Mouse (Mus musculus) heart, embryonic 13.5 days (tissue): Measurements from ENCODE around the gene Gm21103. TPM values are rescaled to one million over a fixed set of nuclear protein-coding genes. Genes with fewer than 3 reads are reported as not detected.
A peak's percentile ranks its signal among the peaks of the same experiment; 100 is the strongest.
"Not testable (repeated sequence)": the region's sequence is repeated elsewhere in the genome, so short reads cannot be mapped to it uniquely, and the experiment has no call there.

Experiments used
- ATAC-seq: fragments of 200-750 bp; cut with Nextera tagmentation; 2 replicates; pipeline ENCODE4 v1.8.0; 2017; ENCODE audit warnings: moderate TSS enrichment; ENCODE audit not compliant: insufficient number of reproducible peaks, low FRiP score, low TSS enrichment; ENCODE audit errors: extremely low read depth
- H3K27ac ChIP-seq: fragments of 300-500 bp; sonication (generic); replicated peaks from 2 replicates; pipeline ENCODE4 v1.5.1; 2015; ENCODE audit warnings: moderate library complexity, mild to moderate bottlenecking, inconsistent platforms
- H3K27me3 ChIP-seq: fragments of 300-500 bp; sonication (generic); replicated peaks from 2 replicates; pipeline ENCODE4 v1.6.1; 2015; ENCODE audit warnings: mild to moderate bottlenecking, inconsistent platforms
- H3K36me3 ChIP-seq: fragments of 300-500 bp; sonication (generic); 2 replicates; pipeline ENCODE4 v1.6.1; 2015; ENCODE audit warnings: mild to moderate bottlenecking, inconsistent platforms
- H3K4me1 ChIP-seq: fragments of 300-500 bp; sonication (generic); 2 replicates; pipeline ENCODE4 v1.6.1; 2015; ENCODE audit warnings: inconsistent platforms
- H3K4me2 ChIP-seq: fragments of 300-500 bp; sonication (generic); 2 replicates; pipeline ENCODE4 v1.6.1; 2015; ENCODE audit warnings: inconsistent platforms, mild to moderate bottlenecking, moderate library complexity
- H3K4me3 ChIP-seq: fragments of 300-500 bp; sonication (generic); 2 replicates; pipeline ENCODE4 v1.5.1; 2015; ENCODE audit warnings: moderate library complexity, mild to moderate bottlenecking, inconsistent platforms
- H3K9ac ChIP-seq: fragments of 300-500 bp; sonication (generic); 2 replicates; pipeline ENCODE4 v1.6.1; 2015; ENCODE audit warnings: inconsistent platforms, mild to moderate bottlenecking, moderate library complexity
- H3K9me3 ChIP-seq: fragments of 300-500 bp; sonication (generic); 2 replicates; pipeline ENCODE4 v1.6.1; 2016; ENCODE audit warnings: inconsistent platforms
- WGBS: fragments of 180-500 bp; shearing (Covaris S2); methylation state at CpG from one replicate; pipeline ENCODE4 v1.1.7; 2015; ENCODE audit warnings: mixed read lengths; 5-methylcytosine and 5-hydroxymethylcytosine counted together
- polyA plus RNA-seq: library from polyadenylated mRNA; unstranded; fragments of >200 nt; fragmentation: Nextera tagmentation; extraction: Ambion mirVana; gene quantifications from 2 replicates; pipeline ENCODE4 v1.2.1, GENCODE M21; 2015

The Gm21103 gene
- 0.32 and 0.36 TPM in 2 replicates for polyA plus RNA-seq

- not testable (repeated sequence) for H3K36me3 ChIP-seq, ATAC-seq
Observed at GRCm38 (mm10) chr14:6304743-6305142, at the start of gene Gm21103. Gene Gm21103, minus strand, starts transcription at chr14:6304843.

GRCm38 (mm10) chr14:6343578-6343977 lies 38.9 kb upstream of the Gm21103 start, which contains the start of gene Gm3618:
Gene Gm3618, minus strand, starts transcription at chr14:6343678.
- no CpG with 5 or more reads among the region's 10 CpGs for WGBS
- not testable (repeated sequence) for H3K4me2 ChIP-seq, H3K4me1 ChIP-seq, H3K4me3 ChIP-seq, H3K9me3 ChIP-seq, ATAC-seq, H3K27ac ChIP-seq, H3K9ac ChIP-seq, H3K27me3 ChIP-seq, H3K36me3 ChIP-seq

More at GRCm38 (mm10) chr14:6304743-6305142, at the start of gene Gm21103:
- not testable (repeated sequence) for H3K4me2 ChIP-seq, H3K4me1 ChIP-seq, H3K4me3 ChIP-seq, H3K27ac ChIP-seq, H3K27me3 ChIP-seq, H3K9ac ChIP-seq, H3K9me3 ChIP-seq
- WGBS = 68% methylated on average over 2 of the region's 2 CpGs

GRCm38 (mm10) chr14:6286931-6287715 lies 17.5 kb downstream of the Gm21103 start, which contains the start of gene Gm3411:
Gene Gm3411, minus strand, starts transcription at chr14:6287250.
- Histone ChIP-seq H3K9ac (peak within 1 kb of the TSS; percentile 78), H3K27ac (0 out of 2 replicates have a peak within 1 kb of the TSS, but pooled peaks have one; percentile 39), H3K4me2 (peak within 1 kb of the TSS; percentile 70), H3K4me3 (peak within 1 kb of the TSS; percentile 59)
- H3K36me3 ChIP-seq, H3K27me3 ChIP-seq, ATAC-seq, H3K4me1 ChIP-seq, H3K9me3 ChIP-seq: not testable (repeated sequence)
- WGBS = 4% methylated on average over 50 of the region's 57 CpGs

Other genes with a start within 250 kb of the Gm21103 start
- not detected in 2 replicates for gene Gm6337, start 246.6 kb downstream of the Gm21103 start, polyA plus RNA-seq
- gene Gm8206, start 210.9 kb downstream of the Gm21103 start, polyA plus RNA-seq = 0.57 and 0.78 TPM in 2 replicates
- gene Gm3468, start 196.2 kb downstream of the Gm21103 start, polyA plus RNA-seq = 2.4 and 2.8 TPM in 2 replicates
- gene Gm3476, start 179.0 kb downstream of the Gm21103 start, polyA plus RNA-seq = not detected in 2 replicates
- gene Gm21560, start 85.6 kb downstream of the Gm21103 start, polyA plus RNA-seq = not detected in 2 replicates
- gene Gm3411, start 17.6 kb downstream of the Gm21103 start, polyA plus RNA-seq = 2.6 and 3.0 TPM in 2 replicates
- not detected in 2 replicates for gene Gm3618, start 38.8 kb upstream of the Gm21103 start, polyA plus RNA-seq
- not detected in 2 replicates for gene Gm16440, start 85.5 kb upstream of the Gm21103 start, polyA plus RNA-seq
- 1.9 and 3.8 TPM in 2 replicates for gene Gm3591, start 107.6 kb upstream of the Gm21103 start, polyA plus RNA-seq
- gene Gm3594, start 139.8 kb upstream of the Gm21103 start, polyA plus RNA-seq = not detected in 2 replicates
- not detected in 2 replicates for gene Gm8356, start 232.4 kb upstream of the Gm21103 start, polyA plus RNA-seq